Mouse (Mus musculus) adrenal gland (tissue): ENCODE data around the gene Btbd11.

Source experiments
- intact Hi-C: fragments of 180-260 bp; cut with DNase I; formaldehyde crosslinking; loops from one replicate; pipeline ENCODE4 v1.15.1; 2025

Btbd11 gene

GRCm38 (mm10) chr10:85522220-85522760, 135.7 kb downstream of the Btbd11 start:
- intact Hi-C loops: no loop called here

GRCm38 (mm10) chr10:85525267-85526015, 138.8 kb downstream of the Btbd11 start:
- intact Hi-C loops: no loop called here

GRCm38 (mm10) chr10:85526657-85527056, 140.0 kb downstream of the Btbd11 start:
- intact Hi-C loops: no loop called here

GRCm38 (mm10) chr10:85527722-85528121, 141.1 kb downstream of the Btbd11 start:
- intact Hi-C loops: no loop called here

- intact Hi-C loops: loop anchor here (10.0 kb wide), 1 partner anchor 308 kb away; no protein-coding TSS in a partner anchor
These were observed 146.6 kb downstream of the Btbd11 start for GRCm38 (mm10) chr10:85533192-85533710.

GRCm38 (mm10) chr10:85538051-85538753, 151.6 kb downstream of the Btbd11 start:
- intact Hi-C loops: loop anchor here (10.0 kb wide), 1 partner anchor 313 kb away; no protein-coding TSS in a partner anchor

- intact Hi-C loops: loop anchor here (10.0 kb wide), 1 partner anchor 315 kb away; no protein-coding TSS in a partner anchor
These were observed 153.0 kb downstream of the Btbd11 start for GRCm38 (mm10) chr10:85539510-85540120.

- intact Hi-C loops: no loop called here
These were observed 153.9 kb downstream of the Btbd11 start for GRCm38 (mm10) chr10:85540311-85541093.

DNA sequence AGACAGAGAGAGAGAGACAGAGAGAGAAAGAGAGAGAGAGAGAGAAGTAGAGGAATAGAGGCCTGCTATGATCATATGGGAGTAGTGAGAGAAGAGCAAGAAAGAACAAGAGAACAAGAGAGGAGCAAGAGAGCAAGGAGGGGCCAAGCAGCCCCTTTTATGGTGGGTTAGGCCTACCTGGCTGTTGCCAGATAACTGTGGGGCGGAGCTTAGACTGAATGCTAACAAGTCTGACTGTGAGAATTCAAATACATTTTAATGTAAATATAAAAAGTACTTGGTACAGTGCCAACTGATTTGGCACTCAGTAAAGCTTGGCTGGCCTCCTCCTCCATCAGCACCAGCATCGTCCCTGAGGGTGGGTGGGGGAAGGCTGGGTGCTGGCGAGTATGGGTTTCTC, 154.9 kb downstream of the Btbd11 start:
- intact Hi-C loops: no loop called here

GRCm38 (mm10) chr10:85541892-85542630, 155.4 kb downstream of the Btbd11 start:
- intact Hi-C loops: no loop called here

DNA sequence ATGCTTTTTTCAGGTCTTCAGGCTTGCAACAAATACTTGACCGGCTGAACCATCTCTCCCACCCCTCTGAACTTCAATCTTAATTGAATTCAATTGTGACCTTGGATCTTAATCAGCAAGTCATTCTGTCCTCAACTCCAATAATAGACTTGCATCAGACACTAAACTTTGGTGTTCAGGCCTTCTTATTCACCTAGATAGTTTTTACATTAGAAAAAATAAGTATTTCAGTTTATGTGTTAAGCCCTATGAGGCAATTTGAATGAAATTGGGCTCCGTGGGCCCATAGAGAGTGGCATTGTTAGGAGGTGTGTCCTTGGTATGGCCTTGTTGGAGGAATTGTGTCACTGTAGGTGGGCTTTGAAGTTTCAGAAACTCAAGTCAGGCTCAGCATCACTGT, 156.7 kb downstream of the Btbd11 start:
- intact Hi-C loops: no loop called here

- intact Hi-C loops: no loop called here
These were observed 158.4 kb downstream of the Btbd11 start for GRCm38 (mm10) chr10:85544991-85545390.

DNA sequence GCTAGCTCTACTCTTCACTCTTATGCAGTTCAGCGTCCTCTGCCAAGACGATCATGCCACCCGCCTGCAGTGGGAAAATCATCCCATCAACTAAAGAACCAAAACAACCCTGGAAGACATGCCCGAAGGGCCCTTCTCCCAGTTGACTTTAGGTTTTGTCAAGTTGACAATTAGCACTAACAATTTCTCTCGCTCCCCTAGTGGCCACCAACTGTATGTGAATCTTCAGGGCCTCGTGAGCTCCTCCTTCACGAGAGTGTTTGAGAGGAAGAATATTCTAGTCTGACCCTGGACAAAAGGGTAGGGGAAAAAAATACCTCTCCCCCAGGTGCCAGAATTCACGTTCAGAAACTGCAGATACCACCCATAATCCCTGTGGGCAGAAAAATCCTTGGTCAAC, 168.6 kb downstream of the Btbd11 start:
- intact Hi-C loops: no loop called here

GRCm38 (mm10) chr10:85561418-85561817, 174.8 kb downstream of the Btbd11 start:
- intact Hi-C loops: no loop called here

DNA sequence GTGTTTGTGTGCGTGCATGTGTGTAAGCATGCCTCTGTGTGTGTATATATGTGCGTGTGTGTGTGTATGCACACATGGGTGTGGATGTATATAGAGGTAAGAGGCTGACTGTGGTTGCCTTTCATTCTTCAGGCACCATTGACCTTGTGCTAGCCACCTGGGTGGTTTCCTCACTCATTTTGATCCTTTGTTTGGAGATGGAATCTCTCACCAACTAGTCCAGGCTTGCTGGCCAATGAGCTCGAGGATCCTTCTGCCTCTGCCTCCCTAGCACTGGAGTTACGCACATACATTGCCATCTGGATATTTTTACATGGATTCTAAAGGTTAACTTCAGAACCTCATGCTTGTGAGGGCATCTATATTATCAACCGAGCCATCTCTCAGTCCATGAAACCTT, 184.8 kb downstream of the Btbd11 start:
- intact Hi-C loops: no loop called here

- intact Hi-C loops: no loop called here
These were observed 186.0 kb downstream of the Btbd11 start for GRCm38 (mm10) chr10:85572571-85572970.

DNA sequence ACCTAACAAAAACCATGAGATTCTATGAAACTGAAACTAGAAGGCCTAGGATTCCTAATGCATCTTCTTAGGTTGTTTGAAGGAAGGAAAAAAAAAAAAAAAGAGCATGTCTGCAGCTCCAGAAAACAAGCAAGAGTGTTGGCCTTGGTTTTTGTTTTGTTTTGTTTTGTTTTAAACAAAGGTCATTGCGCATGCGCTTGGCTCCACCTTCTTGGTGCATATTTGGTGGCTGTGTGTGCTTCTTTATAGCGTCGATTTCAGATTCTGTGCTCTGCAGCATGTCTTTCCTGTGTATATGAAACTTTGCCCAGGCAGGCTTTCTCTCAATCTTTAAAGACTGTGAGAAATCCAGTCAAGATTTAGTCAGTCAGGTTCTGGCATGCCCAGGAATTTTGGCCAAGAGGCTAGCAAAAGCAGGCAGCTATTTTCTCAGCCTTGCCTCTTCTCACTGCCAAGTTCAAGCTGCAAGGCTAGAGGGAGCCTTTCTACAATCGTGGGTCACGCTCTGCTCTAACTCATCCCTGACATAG, 191.3 kb downstream of the Btbd11 start:
- intact Hi-C loops: no loop called here

- intact Hi-C loops: no loop called here
These were observed 192.2 kb downstream of the Btbd11 start for GRCm38 (mm10) chr10:85578571-85579465.

DNA sequence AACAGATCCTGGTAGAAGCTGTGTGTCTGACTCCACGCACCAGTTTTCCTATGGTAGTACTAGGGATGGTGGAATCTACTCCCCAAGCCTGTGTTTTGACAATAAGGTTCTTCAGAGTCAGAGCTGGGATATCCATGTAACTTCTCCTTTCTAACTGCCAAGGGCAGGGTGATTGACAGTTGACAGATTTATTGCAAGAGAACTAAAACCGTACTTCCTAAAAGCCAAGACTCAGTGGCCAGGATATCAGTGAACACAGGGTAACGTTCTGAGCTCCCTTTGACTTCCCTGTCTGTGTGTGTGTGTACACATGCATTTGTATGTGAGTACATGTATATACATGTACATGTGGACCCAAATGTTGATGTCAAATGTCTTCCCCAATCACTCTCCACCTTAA, 201.1 kb downstream of the Btbd11 start:
- intact Hi-C loops: no loop called here
